Mouse (Mus musculus) CH12.LX (cell line): Measurements from ENCODE around the gene Cryaa. TPM values are rescaled to one million over a fixed set of nuclear protein-coding genes. Genes with fewer than 3 reads are reported as not detected.

Experiments
- DNase-seq: peaks from one replicate; pipeline ENCODE4 v3.0.0-alpha.2; 2013; ENCODE audit errors: extremely low read depth
- H3K27ac ChIP-seq: 2 replicates; pipeline ENCODE4 v1.5.1; 2012; ENCODE audit warnings: low read depth, mild to moderate bottlenecking, control low read depth, moderate library complexity; ENCODE audit not compliant: insufficient read depth
- H3K27me3 ChIP-seq: replicated peaks from 2 replicates; pipeline ENCODE3; 2012; ENCODE audit warnings: inconsistent platforms
- H3K36me3 ChIP-seq, 2 experiments: replicated peaks in 1 of 2; 2 replicates each; pipeline versions ENCODE3 to v1.6.1; 2012; ENCODE audit warnings: inconsistent platforms in 1 of 2, low read length in 1 of 2, mild to moderate bottlenecking in 1 of 2, mixed read lengths in 1 of 2, moderate library complexity in 1 of 2; ENCODE audit not compliant: control insufficient read depth in 1 of 2, insufficient read depth in 1 of 2
- H3K4me1 ChIP-seq, 2 experiments: 2 replicates each; pipeline ENCODE4 v1.6.1; 2012; ENCODE audit warnings: inconsistent platforms in 1 of 2, moderate library complexity in 1 of 2; ENCODE audit not compliant: insufficient read depth in 2 of 2, control insufficient read depth in 1 of 2
- H3K4me2 ChIP-seq: 2 replicates; pipeline ENCODE4 v1.6.1; 2012; ENCODE audit warnings: low read depth, mild to moderate bottlenecking, control low read depth; ENCODE audit not compliant: poor library complexity, insufficient read depth, severe bottlenecking
- H3K4me3 ChIP-seq, 3 experiments: fragments of 150-350 bp in 1 of 3; sonication (generic) in 1 of 3; replicated peaks in 1 of 3; 2 replicates each; pipeline versions ENCODE3 to v1.5.1; 2011 to 2012; ENCODE audit warnings: low read depth in 2 of 3, low read length in 2 of 3, mild to moderate bottlenecking in 2 of 3, moderate library complexity in 2 of 3, control low read depth in 1 of 3, improper control_type of control experiment in 1 of 3, inconsistent platforms in 1 of 3, mixed read lengths in 1 of 3; ENCODE audit not compliant: poor library complexity in 1 of 3
- H3K79me2 ChIP-seq: replicated peaks from 2 replicates; pipeline ENCODE4 v1.6.1; 2012; ENCODE audit warnings: mild to moderate bottlenecking, moderate library complexity; ENCODE audit not compliant: control insufficient read depth, poor library complexity, insufficient read depth, severe bottlenecking; ENCODE audit errors: extremely low read depth
- H3K9ac ChIP-seq: 2 replicates; pipeline ENCODE4 v1.6.1; 2012; ENCODE audit warnings: low read depth, mild to moderate bottlenecking, control low read depth, moderate library complexity; ENCODE audit not compliant: insufficient read depth
- H3K9me3 ChIP-seq: replicated peaks from 2 replicates; pipeline ENCODE3; 2012; ENCODE audit warnings: low read length, inconsistent platforms, mixed read lengths
- BHLHE40 ChIP-seq: IDR thresholded peaks from 2 replicates; pipeline ENCODE4 v1.6.1; 2011; ENCODE audit warnings: mild to moderate bottlenecking, low read depth, low read length, improper control_type of control experiment
- CHD2 ChIP-seq: IDR thresholded peaks from 2 replicates; pipeline ENCODE4 v1.6.1; 2011; ENCODE audit warnings: low read length, improper control_type of control experiment
- CTCF ChIP-seq, 2 experiments: IDR thresholded peaks in 1 of 2; conservative IDR thresholded peaks in 1 of 2; 2 replicates each; pipeline ENCODE4 v1.5.1; 2011 to 2012; ENCODE audit warnings: low read depth in 2 of 2, low read length in 2 of 2, improper control_type of control experiment in 1 of 2, inconsistent platforms in 1 of 2, mild to moderate bottlenecking in 1 of 2, moderate library complexity in 1 of 2
- E2F4 ChIP-seq: IDR thresholded peaks from 2 replicates; pipeline ENCODE4 v1.6.1; 2011; ENCODE audit warnings: low read depth, low read length, improper control_type of control experiment; ENCODE audit not compliant: insufficient replicate concordance
- GABPA ChIP-seq: IDR thresholded peaks from 2 replicates; pipeline ENCODE4 v1.6.1; 2012; ENCODE audit warnings: low read depth, low read length, improper control_type of control experiment, inconsistent platforms; ENCODE audit not compliant: insufficient replicate concordance
- JUN ChIP-seq: IDR thresholded peaks from 2 replicates; pipeline ENCODE4 v1.6.1; 2011; ENCODE audit warnings: low read depth, mild to moderate bottlenecking, low read length, improper control_type of control experiment, moderate library complexity; ENCODE audit not compliant: insufficient read depth
- KAT2A ChIP-seq: IDR thresholded peaks from 2 replicates; pipeline ENCODE4 v1.6.1; 2012; ENCODE audit warnings: low read length, improper control_type of control experiment, inconsistent platforms; ENCODE audit not compliant: insufficient replicate concordance
- MAFK ChIP-seq: IDR thresholded peaks from 2 replicates; pipeline ENCODE4 v1.6.1; 2011; ENCODE audit warnings: low read length, improper control_type of control experiment; ENCODE audit not compliant: insufficient replicate concordance
- MEF2A ChIP-seq: IDR thresholded peaks from 2 replicates; pipeline ENCODE4 v1.6.1; 2014; ENCODE audit warnings: low read depth, mild to moderate bottlenecking, inconsistent platforms, low read length, improper control_type of control experiment, borderline replicate concordance
- MYC ChIP-seq: IDR thresholded peaks from 2 replicates; pipeline ENCODE4 v1.6.1; 2011; ENCODE audit warnings: low read depth, mild to moderate bottlenecking, improper control_type of control experiment, low read length
- NRF1 ChIP-seq: IDR thresholded peaks from 2 replicates; pipeline ENCODE4 v1.6.1; 2014; ENCODE audit warnings: low read depth, mild to moderate bottlenecking, inconsistent platforms, low read length, improper control_type of control experiment, moderate library complexity
- POLR2AphosphoS2 ChIP-seq: IDR thresholded peaks from 2 replicates; pipeline ENCODE4 v1.6.1; 2011; ENCODE audit warnings: low read depth, low read length, improper control_type of control experiment
- RAD21 ChIP-seq: IDR thresholded peaks from 2 replicates; pipeline ENCODE4 v1.6.1; 2011; ENCODE audit warnings: low read depth, mild to moderate bottlenecking, low read length, improper control_type of control experiment, moderate library complexity
- SMC3 ChIP-seq: IDR thresholded peaks from 2 replicates; pipeline ENCODE4 v1.6.1; 2011; ENCODE audit warnings: low read depth, low read length, improper control_type of control experiment
- TBP ChIP-seq: conservative IDR thresholded peaks from 2 replicates; pipeline ENCODE4 v1.6.1; 2011; ENCODE audit warnings: low read depth, low read length, improper control_type of control experiment
- UBTF ChIP-seq: IDR thresholded peaks from 2 replicates; pipeline ENCODE4 v1.6.1; 2012; ENCODE audit warnings: low read depth, mild to moderate bottlenecking, inconsistent platforms, low read length, improper control_type of control experiment, moderate library complexity
- USF1 ChIP-seq: IDR thresholded peaks from 2 replicates; pipeline ENCODE4 v1.6.1; 2014; ENCODE audit warnings: low read depth, mild to moderate bottlenecking, inconsistent platforms, low read length, improper control_type of control experiment
- USF2 ChIP-seq: conservative IDR thresholded peaks from 2 replicates; pipeline ENCODE4 v1.6.1; 2011; ENCODE audit warnings: low read depth, low read length, improper control_type of control experiment
- dilution Hi-C: fragments of 300-500 bp; cut with MboI; formaldehyde crosslinking; loops from 2 replicates; pipeline ENCODE4 v1.14.3; 2020; ENCODE audit warnings: low sequenced_read_pairs; ENCODE audit not compliant: extremely low pct_unique_long_range_greater_than_20kb, extremely low pct_ligation_motif_present
- in situ Hi-C: fragments of 300-500 bp; cut with MboI; formaldehyde crosslinking; loops from 3 replicates; pipeline ENCODE4 v1.14.3; 2019; ENCODE audit warnings: low sequenced_read_pairs, low pct_ligation_motif_present, low pct_unique_long_range_greater_than_20kb, mixed read lengths
- polyA plus RNA-seq: library from polyadenylated mRNA; unstranded; fragments of >175 nt; gene quantifications from 2 replicates; pipeline ENCODE4 v1.2.1, GENCODE M21; 2012; ENCODE audit warnings: low read depth; ENCODE audit not compliant: insufficient read length
- total RNA-seq, 2 experiments: library from RNA; depleted of rRNA; stranded (reverse); fragments of 300-350 nt in 1 of 2; fragments of >200 nt in 1 of 2; gene quantifications; 2 replicates each; pipeline ENCODE4 v1.2.3; 2012 to 2014

Cryaa gene
- total and polyA plus RNA-seq, 3 experiments: 0.51 TPM; not detected in 2

- Histone ChIP-seq H3K27me3 (no peaks in the 10 kb centered on the region), H3K9ac (no peak overlapping the region), H3K4me1 (peaks cover 10 to 36% of the 10 kb centered on the region in 2 experiments), H3K9me3 (peaks cover 1% of the 10 kb centered on the region), H3K36me3 (peaks cover 0 to 2% of the 10 kb centered on the region in 2 experiments), H3K79me2 (no peaks in the 10 kb centered on the region), H3K4me3 (peak overlapping the region in 1 of 3 experiments; percentile 8), H3K4me2 (no peak overlapping the region), H3K27ac (no peak overlapping the region)
- DNase-seq: no peak
- in situ Hi-C loops (no loop called here), dilution Hi-C loops (no loop called here)
- peak; percentile 39; the same call in 1 of the 2 replicates for TF ChIP-seq BHLHE40
- no peak for TF ChIP-seq CHD2
- TF ChIP-seq RAD21: no peak
- no peak for TF ChIP-seq JUN
Measured at GRCm38 (mm10) chr17:31710455-31710854, 32.8 kb downstream of the Cryaa start.

DNA sequence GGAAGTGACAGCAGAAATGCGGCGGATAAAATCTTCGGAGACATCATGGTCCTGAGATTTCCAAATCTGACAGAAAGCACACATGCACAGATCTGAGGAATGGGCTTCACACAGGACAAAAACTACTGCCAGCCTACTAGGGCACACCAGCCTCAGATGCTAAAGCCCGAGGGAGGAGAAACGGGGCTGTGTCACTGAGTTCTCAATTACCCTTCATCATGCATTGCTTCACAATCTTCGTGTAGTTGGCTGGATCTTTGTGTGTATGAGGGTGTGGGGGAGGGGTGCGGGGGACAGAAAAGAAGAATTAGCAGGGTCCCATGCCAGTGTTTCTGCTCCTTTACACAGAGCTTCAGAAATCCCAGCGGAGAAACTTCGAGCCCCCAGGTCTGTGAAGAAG, 36.1 kb downstream of the Cryaa start:
- no peaks in the 10 kb centered on the region for H3K79me2 ChIP-seq
- no peak for DNase-seq
- H3K9ac ChIP-seq: no peak overlapping the region
- no peak overlapping the region for H3K27ac ChIP-seq
- TF ChIP-seq JUN (no peak), USF1 (no peak), MYC (no peak), CHD2 (no peak), KAT2A (no peak), GABPA (no peak), E2F4 (no peak), USF2 (no peak), POLR2AphosphoS2 (no peak), UBTF (no peak), MAFK (no peak), CTCF (conservative IDR thresholded peaks at IDR 0.05 in 1 of 2, IDR thresholded peaks at IDR 0.05 in 1 of 2; ENCODE audit: low read depth in 2 of 2, low read length in 2 of 2) (no peak), MEF2A (no peak), SMC3 (no peak), TBP (no peak), NRF1 (no peak)
- no peak overlapping the region for H3K4me2 ChIP-seq
- H3K9me3 ChIP-seq: peaks cover 1% of the 10 kb centered on the region
- in situ Hi-C loops: no loop called here
- H3K27me3 ChIP-seq: no peaks in the 10 kb centered on the region
- peaks cover 0 to 2% of the 10 kb centered on the region in 2 experiments for H3K36me3 ChIP-seq
- dilution Hi-C loops: no loop called here
- peaks cover 4 to 20% of the 10 kb centered on the region in 2 experiments for H3K4me1 ChIP-seq
- no peak overlapping the region for H3K4me3 ChIP-seq
